Mouse (Mus musculus): ENCODE data around the gene Adamts20.
"Not testable (repeated sequence)": the region's sequence is repeated elsewhere in the genome, so short reads cannot be mapped to it uniquely, and the experiment has no call there.

Gene Adamts20

GRCm38 (mm10) chr15:94444437-94445136 is 20.6 kb downstream of the Adamts20 start:
- in situ Hi-C loops (cut with MboI) = no loop called here

- in situ Hi-C loops (cut with MboI) = no loop called here
Observed at GRCm38 (mm10) chr15:94444043-94444436, 21.2 kb downstream of the Adamts20 start.

- in situ Hi-C loops (cut with MboI) = no loop called here
Observed at GRCm38 (mm10) chr15:94443025-94443424, 22.2 kb downstream of the Adamts20 start.

GRCm38 (mm10) chr15:94435532-94435931 is 29.7 kb downstream of the Adamts20 start:
- in situ Hi-C loops (cut with MboI) = no loop called here

- in situ Hi-C loops (cut with MboI) = no loop called here
Observed at GRCm38 (mm10) chr15:94430681-94431405, 34.4 kb downstream of the Adamts20 start.

- in situ Hi-C loops (cut with MboI) = no loop called here
Observed at GRCm38 (mm10) chr15:94428726-94429125, 36.5 kb downstream of the Adamts20 start.

GRCm38 (mm10) chr15:94427482-94428214 is 37.6 kb downstream of the Adamts20 start:
- in situ Hi-C loops (cut with MboI) = no loop called here

GRCm38 (mm10) chr15:94420526-94420925 is 44.7 kb downstream of the Adamts20 start:
- in situ Hi-C loops (cut with MboI) = no loop called here

GRCm38 (mm10) chr15:94419167-94419566 is 46.1 kb downstream of the Adamts20 start:
- in situ Hi-C loops (cut with MboI) = no loop called here

- in situ Hi-C loops (cut with MboI) = no loop called here
Observed at GRCm38 (mm10) chr15:94418427-94418826, 46.8 kb downstream of the Adamts20 start.

- in situ Hi-C loops (cut with MboI) = no loop called here
Observed at GRCm38 (mm10) chr15:94417216-94418155, 47.7 kb downstream of the Adamts20 start.

GRCm38 (mm10) chr15:94409832-94410231 is 55.4 kb downstream of the Adamts20 start:
- in situ Hi-C loops (cut with MboI) = no loop called here

GRCm38 (mm10) chr15:94406364-94406763 is 58.9 kb downstream of the Adamts20 start:
- in situ Hi-C loops (cut with MboI) = no loop called here

- in situ Hi-C loops (cut with MboI) = no loop called here
Observed at GRCm38 (mm10) chr15:94404071-94404545, 61.1 kb downstream of the Adamts20 start.

- in situ Hi-C loops (cut with MboI) = no loop called here
Observed at GRCm38 (mm10) chr15:94403461-94404070, 61.7 kb downstream of the Adamts20 start.

GRCm38 (mm10) chr15:94403018-94403417 is 62.2 kb downstream of the Adamts20 start:
- in situ Hi-C loops (cut with MboI) = no loop called here

- in situ Hi-C loops (cut with MboI) = no loop called here
Observed at GRCm38 (mm10) chr15:94392737-94393136, 72.5 kb downstream of the Adamts20 start.

GRCm38 (mm10) chr15:94390127-94390526 is 75.1 kb downstream of the Adamts20 start:
- in situ Hi-C loops (cut with MboI) = not testable (repeated sequence)

- in situ Hi-C loops (cut with MboI) = no loop called here
Observed at GRCm38 (mm10) chr15:94379425-94379824, 85.8 kb downstream of the Adamts20 start.

GRCm38 (mm10) chr15:94372548-94372947 is 92.7 kb downstream of the Adamts20 start:
- in situ Hi-C loops (cut with MboI) = no loop called here

GRCm38 (mm10) chr15:94349052-94349451 is 116.2 kb downstream of the Adamts20 start:
- in situ Hi-C loops (cut with MboI) = no loop called here

Data from mature B cell (primary cell).